Mouse (Mus musculus) bone marrow, adult 2 months (tissue): ENCODE measurements around the gene Mllt10. TPM values are rescaled to one million over a fixed set of nuclear protein-coding genes. Genes with fewer than 3 reads are reported as not detected.

Experiments
- H3K27ac ChIP-seq: fragments of 200-500 bp; 2 replicates; pipeline ENCODE4 v1.5.1; 2012; ENCODE audit warnings: low read depth, mild to moderate bottlenecking, control low read depth, inconsistent platforms, low read length; ENCODE audit not compliant: control insufficient read depth, poor library complexity, insufficient read depth
- H3K4me1 ChIP-seq: fragments of 200-500 bp; 2 replicates; pipeline ENCODE4 v1.6.1; 2011; ENCODE audit warnings: low read length; ENCODE audit not compliant: control insufficient read depth, insufficient read depth
- H3K4me3 ChIP-seq: fragments of 200-500 bp; replicated peaks from 2 replicates; pipeline ENCODE3; 2011; ENCODE audit warnings: mild to moderate bottlenecking, low read depth, low read length, control low read depth; ENCODE audit not compliant: control insufficient read depth
- CTCF ChIP-seq: fragments of 200-500 bp; IDR thresholded peaks from 2 replicates; pipeline ENCODE4 v1.5.1; 2011; ENCODE audit warnings: low read length, control low read depth; ENCODE audit not compliant: control insufficient read depth, insufficient read depth
- POLR2A ChIP-seq: fragments of 200-500 bp; IDR thresholded peaks from 2 replicates; pipeline ENCODE4 v1.6.1; 2011; ENCODE audit warnings: low read depth, mild to moderate bottlenecking, control low read depth, low read length, borderline replicate concordance; ENCODE audit not compliant: control insufficient read depth
- WGBS: fragments of 180-500 bp; shearing (Covaris S2); methylation state at CpG from one replicate; pipeline ENCODE4 v1.1.7; 2018; 5-methylcytosine and 5-hydroxymethylcytosine counted together
- polyA plus RNA-seq: library from polyadenylated mRNA; stranded (reverse); fragments of >200 nt; gene quantifications from 2 replicates; pipeline ENCODE4 v1.2.4, GENCODE M21; 2011; ENCODE audit warnings: low replicate concordance; ENCODE audit not compliant: missing spikeins, insufficient read depth, insufficient read length

Gene Mllt10
- polyA plus RNA-seq, 1 experiment = 49.4 TPM

GRCm38 (mm10) chr2:18047646-18048452, 7.2 kb upstream of the Mllt10 start:
- Histone ChIP-seq H3K4me1 (no peaks in the 10 kb centered on the region; the same call in 1 of the 2 replicates), H3K4me3 (peak overlapping the region; percentile 88), H3K27ac (no peak overlapping the region)
- WGBS = under 1% methylated on average over 70 of the region's 70 CpGs
- no peak for TF ChIP-seq CTCF
- TF ChIP-seq POLR2A = no peak

GRCm38 (mm10) chr2:18048453-18049075, 6.5 kb upstream of the Mllt10 start, which contains the start of gene Skida1:
Gene Skida1 (minus strand): TSS chr2:18049051.
- 3% methylated on average over 17 of the region's 17 CpGs for WGBS
- no peaks in the 10 kb centered on the region; the same call in 1 of the 2 replicates for H3K4me1 ChIP-seq
- TF ChIP-seq POLR2A (no peak), CTCF (no peak)
- H3K4me3 ChIP-seq = peak within 1 kb of the TSS; percentile 88
- H3K27ac ChIP-seq = no peak within 1 kb of the TSS

GRCm38 (mm10) chr2:18049279-18049821, 5.7 kb upstream of the Mllt10 start:
- 52% methylated on average over 11 of the region's 11 CpGs for WGBS
- TF ChIP-seq POLR2A = no peak
- no peak for TF ChIP-seq CTCF
- Histone ChIP-seq H3K4me3 (no peak overlapping the region), H3K27ac (no peak overlapping the region), H3K4me1 (no peaks in the 10 kb centered on the region; the same call in 1 of the 2 replicates)

- H3K4me1 ChIP-seq = no peaks in the 10 kb centered on the region; the same call in 1 of the 2 replicates
- WGBS = 12% methylated on average over 2 of the region's 2 CpGs
- no peak overlapping the region for H3K4me3 ChIP-seq
- TF ChIP-seq CTCF = no peak
- TF ChIP-seq POLR2A = no peak
- H3K27ac ChIP-seq = no peak overlapping the region
Observed at GRCm38 (mm10) chr2:18050018-18050417, 5.0 kb upstream of the Mllt10 start.

- WGBS = 10% methylated on average over 10 of the region's 10 CpGs
- no peak overlapping the region for H3K27ac ChIP-seq
- H3K4me1 ChIP-seq = no peaks in the 10 kb centered on the region; the same call in 1 of the 2 replicates
- no peak overlapping the region for H3K4me3 ChIP-seq
- TF ChIP-seq CTCF = no peak
- no peak for TF ChIP-seq POLR2A
Observed at GRCm38 (mm10) chr2:18050541-18050985, 4.5 kb upstream of the Mllt10 start.

GRCm38 (mm10) chr2:18051026-18051830, 3.8 kb upstream of the Mllt10 start:
- H3K27ac ChIP-seq = no peak overlapping the region
- H3K4me1 ChIP-seq = no peaks in the 10 kb centered on the region; the same call in 1 of the 2 replicates
- 72% methylated on average over 11 of the region's 11 CpGs for WGBS
- TF ChIP-seq POLR2A (no peak), CTCF (no peak)
- H3K4me3 ChIP-seq = no peak overlapping the region

- Histone ChIP-seq H3K27ac (no peak overlapping the region), H3K4me3 (no peak overlapping the region), H3K4me1 (no peaks in the 10 kb centered on the region; the same call in 1 of the 2 replicates)
- TF ChIP-seq CTCF (no peak), POLR2A (no peak)
- WGBS = 92% methylated on average over 3 of the region's 3 CpGs
Observed at GRCm38 (mm10) chr2:18051831-18052170, 3.2 kb upstream of the Mllt10 start.
